Mouse (Mus musculus): Measurements from ENCODE around the gene Coasy.

DNA sequence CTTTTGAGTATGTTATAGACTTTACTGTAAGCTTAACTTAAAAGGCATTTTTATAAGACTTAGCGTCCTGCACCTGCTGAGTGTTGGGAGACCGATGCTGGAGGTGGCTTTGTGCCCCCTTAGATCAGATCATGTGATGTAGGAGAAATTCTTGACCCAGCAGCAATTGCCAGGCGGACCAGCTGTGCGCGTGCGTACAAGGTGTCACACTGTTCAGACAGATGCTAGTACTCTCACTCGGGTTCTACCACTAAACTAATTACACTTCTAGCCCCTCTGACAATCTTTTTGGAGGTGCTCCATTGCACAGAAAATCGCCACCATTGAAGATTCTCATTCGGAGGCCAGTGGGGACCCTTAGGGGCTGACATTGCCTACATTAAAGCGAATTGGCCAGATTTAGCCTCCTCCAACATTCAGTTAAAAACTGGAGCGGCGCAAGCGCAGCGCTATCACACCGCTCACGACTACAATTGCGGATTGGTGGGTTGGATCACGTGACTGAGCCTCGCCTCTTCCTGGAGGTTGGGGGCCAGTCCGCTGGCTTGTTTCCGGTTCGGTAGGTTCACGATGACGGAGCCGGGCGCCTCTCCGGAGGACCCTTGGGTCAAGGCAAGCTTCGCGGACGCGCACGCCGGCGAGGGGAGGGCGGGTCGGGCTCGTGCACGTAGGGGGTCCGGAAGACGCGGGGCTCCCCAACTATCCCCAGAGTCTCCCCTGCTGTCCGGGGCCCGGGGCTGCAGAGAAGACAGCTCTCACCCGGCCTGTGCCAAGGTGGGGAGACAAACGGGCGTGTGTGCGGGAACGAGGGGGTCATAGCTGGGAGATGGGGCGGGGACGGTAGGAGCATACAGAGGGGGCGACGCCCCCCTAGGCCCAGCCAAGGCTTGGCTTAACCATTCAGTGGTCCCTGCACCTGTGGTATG is 4.7 kb downstream of the Coasy start, which contains the start of gene Mlx:
- TF ChIP-seq POLR2A (IDR thresholded peaks at IDR 0.05; ENCODE audit: borderline replicate concordance, extremely low read depth, low read depth, low read length) (peak; percentile 76; the same call in 1 of the 2 replicates), CTCF (IDR thresholded peaks at IDR 0.05; ENCODE audit: insufficient read depth, low read length) (no peak)

Data from lung, adult 2 months (tissue).